Mouse (Mus musculus) lung, postnatal 36 days (tissue): Measurements from ENCODE around the gene Tubgcp2.

Experiments
- DNase-seq: peaks from one replicate; pipeline ENCODE4 v3.0.0; 2022; ENCODE audit warnings: mixed read lengths

Tubgcp2 gene

GRCm38 (mm10) chr7:139978278-139978892, 58.1 kb downstream of the Tubgcp2 start, which contains the start of gene 6430531B16Rik:
6430531B16Rik (minus strand) TSS chr7:139978755.
- peak; percentile 82 for DNase-seq

DNA sequence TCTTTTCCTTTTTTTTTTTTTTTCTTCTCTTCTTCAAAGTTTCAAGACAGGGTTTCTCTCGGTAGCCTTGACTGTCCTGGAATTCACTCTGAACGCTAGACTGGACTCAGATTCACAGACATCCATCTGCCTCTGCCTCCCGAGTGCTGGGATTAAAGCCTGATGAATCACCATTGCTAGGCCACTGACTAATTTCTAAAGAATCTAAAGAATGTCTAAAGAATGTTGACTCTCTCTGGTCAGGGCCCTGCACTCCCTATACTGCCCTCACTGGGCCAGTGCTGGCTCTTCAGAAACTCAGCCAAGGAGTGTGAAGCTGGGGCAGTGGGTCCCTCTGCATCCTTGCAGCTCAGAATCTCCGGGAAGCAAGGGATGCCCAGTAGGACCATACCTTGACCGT, 61.0 kb downstream of the Tubgcp2 start:
- DNase-seq = no peak

GRCm38 (mm10) chr7:139974307-139974706, 62.2 kb downstream of the Tubgcp2 start:
- DNase-seq = no peak

DNA sequence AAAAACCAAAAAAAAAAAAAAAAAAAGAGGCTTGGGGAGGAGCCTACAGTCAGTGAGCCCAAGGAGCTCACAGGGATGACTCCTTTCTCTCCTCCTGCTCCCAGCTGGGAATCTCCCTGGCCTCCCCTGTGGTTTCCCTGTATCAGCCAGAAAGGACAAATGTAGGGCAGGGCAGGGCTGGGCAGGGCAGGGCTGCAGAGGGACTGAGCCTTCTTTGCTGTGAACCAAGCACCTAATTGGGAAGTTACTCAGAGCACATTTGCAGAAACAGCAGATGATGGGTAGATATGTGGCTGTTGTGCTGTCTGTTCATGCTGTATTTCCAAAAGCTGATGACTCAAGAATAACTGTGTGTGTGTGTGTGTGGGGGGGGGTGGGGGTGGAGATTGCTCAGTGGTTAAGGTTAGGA, 63.5 kb downstream of the Tubgcp2 start:
- DNase-seq = no peak

GRCm38 (mm10) chr7:139971436-139971835, 65.0 kb downstream of the Tubgcp2 start:
- DNase-seq = no peak

DNA sequence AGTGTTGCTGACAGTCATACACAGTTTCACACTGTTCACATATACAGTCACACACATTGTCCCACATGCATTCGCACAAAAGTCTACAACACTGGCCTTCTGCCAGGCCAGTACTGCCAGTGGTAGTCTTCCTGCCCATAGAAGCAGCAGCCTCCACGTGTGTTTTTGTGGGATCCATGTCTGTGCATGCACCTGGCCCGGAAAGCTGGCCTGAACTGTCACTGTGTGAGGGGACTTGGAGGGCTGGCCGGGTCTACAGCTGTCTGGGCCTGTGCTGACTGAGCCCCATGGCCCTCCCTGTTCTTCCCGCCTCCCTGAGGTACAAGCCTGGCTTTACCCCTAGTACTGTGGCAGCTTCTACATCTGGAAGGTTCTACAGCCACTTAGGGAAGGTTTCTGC, 65.5 kb downstream of the Tubgcp2 start:
- no peak for DNase-seq

- DNase-seq = no peak
These were observed 66.1 kb downstream of the Tubgcp2 start for GRCm38 (mm10) chr7:139970216-139970919.

GRCm38 (mm10) chr7:139969348-139970130, 66.9 kb downstream of the Tubgcp2 start:
- DNase-seq = peak; percentile 87

- no peak for DNase-seq
These were observed 68.0 kb downstream of the Tubgcp2 start for GRCm38 (mm10) chr7:139968428-139968827.

DNA sequence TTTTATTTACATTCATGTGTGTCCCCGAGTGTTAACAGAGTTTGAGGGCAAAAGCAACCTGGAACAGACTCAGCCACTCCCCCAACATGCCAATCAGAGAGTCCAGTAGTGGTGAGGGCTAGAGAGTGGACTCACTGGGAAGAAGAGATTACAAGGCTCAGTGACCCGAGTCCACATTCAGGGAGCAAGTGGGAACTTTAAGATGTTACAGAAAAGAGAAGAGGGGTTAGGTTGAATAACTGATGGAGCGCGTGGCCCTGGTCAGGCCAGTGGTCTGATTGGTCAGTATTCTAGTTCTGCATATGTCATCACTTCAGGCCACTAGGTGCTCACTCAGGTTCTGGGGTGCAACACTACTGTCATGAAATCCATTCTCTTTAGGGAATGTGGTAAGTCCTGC, 69.3 kb downstream of the Tubgcp2 start:
- DNase-seq = no peak

GRCm38 (mm10) chr7:139963814-139964213, 72.7 kb downstream of the Tubgcp2 start:
- DNase-seq = no peak

GRCm38 (mm10) chr7:139961141-139961540, 75.3 kb downstream of the Tubgcp2 start:
- no peak for DNase-seq

DNA sequence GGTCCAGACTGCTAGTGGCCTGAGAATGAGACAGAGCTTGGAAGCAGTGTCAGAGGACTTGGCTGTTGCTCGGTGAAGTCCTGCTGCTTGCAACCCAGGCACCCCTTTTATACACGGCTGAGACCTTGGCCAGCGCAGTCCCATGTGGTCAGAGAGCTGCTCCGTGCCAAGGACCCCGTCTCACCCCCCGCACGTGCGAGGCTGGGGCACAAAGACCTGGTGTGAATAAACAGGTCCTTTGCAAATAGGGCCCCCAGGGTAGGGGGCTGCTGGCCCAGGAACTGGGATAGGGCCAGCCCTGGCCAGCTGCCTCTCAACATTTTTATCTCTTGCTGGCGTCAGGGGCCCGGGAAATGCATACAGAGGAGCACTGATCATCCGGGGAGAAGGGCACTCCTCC, 78.5 kb downstream of the Tubgcp2 start:
- DNase-seq = no peak

DNA sequence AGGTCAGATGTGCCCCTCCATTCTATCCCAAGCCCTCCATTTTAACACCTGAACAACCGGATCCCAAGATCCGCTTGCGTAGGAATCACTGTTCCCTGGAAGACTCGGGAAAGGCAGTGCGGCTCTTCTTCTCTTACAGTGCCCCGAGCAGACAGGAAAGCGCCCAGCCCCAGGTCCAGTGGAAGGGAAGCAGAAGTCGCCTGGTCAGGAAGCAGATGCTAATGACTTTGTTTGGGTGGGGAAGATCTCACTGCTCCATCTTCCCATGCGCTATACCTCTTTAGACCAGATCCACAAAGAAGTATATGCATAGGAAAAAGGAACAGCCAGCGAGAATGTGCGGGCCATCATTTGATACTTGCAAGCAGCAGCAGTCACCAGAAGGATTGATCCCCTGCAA, 79.0 kb downstream of the Tubgcp2 start:
- no peak for DNase-seq

DNA sequence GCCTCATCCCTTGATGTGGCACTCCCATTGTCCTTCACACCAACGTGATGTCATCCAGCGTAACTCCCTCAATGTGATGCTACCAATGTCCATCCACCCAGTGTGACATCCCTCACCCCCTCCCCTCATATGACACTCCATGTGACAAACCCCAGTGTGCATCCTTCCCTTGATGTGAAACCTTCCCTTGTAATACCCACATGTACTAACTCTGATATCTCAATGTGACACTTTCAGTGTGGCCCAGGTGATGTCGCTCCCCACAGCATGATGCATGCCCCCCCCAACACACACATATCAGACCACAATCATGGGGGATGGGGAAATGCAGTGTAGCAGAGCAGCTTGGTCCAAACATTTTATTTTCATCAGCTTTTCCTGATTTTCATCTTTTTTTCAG, 79.8 kb downstream of the Tubgcp2 start:
- DNase-seq = no peak

GRCm38 (mm10) chr7:139955505-139955904, 81.0 kb downstream of the Tubgcp2 start:
- no peak for DNase-seq

GRCm38 (mm10) chr7:139951991-139952633, 84.4 kb downstream of the Tubgcp2 start:
- DNase-seq = no peak

DNA sequence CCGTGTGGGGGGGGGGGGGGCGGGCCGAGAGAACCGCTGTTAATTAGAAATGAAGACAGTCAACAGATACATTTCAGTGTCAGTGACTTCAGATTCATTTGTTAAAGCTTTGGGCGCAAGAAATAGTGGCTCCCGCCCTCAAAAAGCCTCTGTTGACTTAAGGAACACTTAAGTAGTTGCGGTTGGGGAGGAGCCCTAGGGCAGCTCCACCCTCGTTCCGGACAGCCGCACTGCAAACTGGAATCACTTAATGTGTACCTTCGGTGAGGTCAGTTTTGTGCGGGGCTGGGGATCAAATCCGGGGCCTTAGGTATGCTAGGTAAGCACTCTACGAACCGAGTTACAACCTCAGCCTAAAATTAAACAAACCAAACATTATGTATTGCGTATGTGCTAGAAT, 85.4 kb downstream of the Tubgcp2 start:
- DNase-seq = peak; percentile 70

- DNase-seq = peak; percentile 70
These were observed 86.0 kb downstream of the Tubgcp2 start for GRCm38 (mm10) chr7:139950283-139950971.

- DNase-seq = peak; percentile 67
These were observed 86.6 kb downstream of the Tubgcp2 start for GRCm38 (mm10) chr7:139949893-139950282.

DNA sequence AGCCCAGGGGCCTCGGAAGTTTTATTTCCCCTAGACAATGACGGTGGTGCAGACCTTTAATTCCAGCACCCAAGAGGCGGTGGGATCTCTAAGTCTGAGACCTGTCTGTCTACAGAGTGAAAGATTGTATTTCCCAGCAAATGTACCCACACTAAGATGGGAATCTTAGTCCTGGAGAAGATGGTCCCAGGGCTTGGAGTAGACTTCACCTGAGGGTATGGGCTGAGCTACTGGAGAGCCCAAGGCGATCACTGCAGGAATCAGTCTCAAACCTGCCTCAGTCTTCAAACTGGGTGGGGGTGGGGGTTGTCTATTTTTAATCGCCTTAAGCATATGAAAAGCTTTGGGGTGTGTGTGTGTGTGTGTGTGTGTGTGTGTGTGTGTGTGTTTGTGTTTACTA, 90.4 kb downstream of the Tubgcp2 start:
- no peak for DNase-seq
